Mouse (Mus musculus) embryonic facial prominence, embryonic 11.5 days (tissue): Measurements from ENCODE around the gene 4931423N10Rik. TPM values are rescaled to one million over a fixed set of nuclear protein-coding genes. Genes with fewer than 3 reads are reported as not detected.

Experiments
- ATAC-seq: fragments of 200-750 bp; cut with Nextera tagmentation; replicated peaks from 2 replicates; pipeline ENCODE4 v1.8.0; 2017; ENCODE audit warnings: low read depth; ENCODE audit not compliant: insufficient number of reproducible peaks, low FRiP score, low TSS enrichment
- DNase-seq: peaks from one replicate; pipeline ENCODE4 v3.0.0-alpha.2; 2015; ENCODE audit warnings: low spot score
- H3K27ac ChIP-seq: fragments of 300-500 bp; sonication (generic); replicated peaks from 2 replicates; pipeline ENCODE4 v1.5.1; 2014; ENCODE audit warnings: mild to moderate bottlenecking, low read depth, low read length, control low read depth
- H3K27me3 ChIP-seq: fragments of 300-500 bp; sonication (generic); 2 replicates; pipeline ENCODE4 v1.6.1; 2014; ENCODE audit warnings: mild to moderate bottlenecking, low read length, moderate library complexity, mixed read lengths; ENCODE audit not compliant: control insufficient read depth, insufficient read depth
- H3K36me3 ChIP-seq: fragments of 300-500 bp; sonication (generic); replicated peaks from 2 replicates; pipeline ENCODE4 v1.6.1; 2014; ENCODE audit warnings: low read depth, mild to moderate bottlenecking, low read length, moderate library complexity, mixed read lengths; ENCODE audit not compliant: control insufficient read depth, insufficient read depth
- H3K4me1 ChIP-seq: fragments of 300-500 bp; sonication (generic); 2 replicates; pipeline ENCODE4 v1.6.1; 2014; ENCODE audit warnings: low read length, mixed read lengths; ENCODE audit not compliant: control insufficient read depth, insufficient read depth
- H3K4me2 ChIP-seq: fragments of 300-500 bp; sonication (generic); 2 replicates; pipeline ENCODE4 v1.6.1; 2014; ENCODE audit warnings: low read depth, mild to moderate bottlenecking, control low read depth, low read length, moderate library complexity
- H3K4me3 ChIP-seq: fragments of 300-500 bp; sonication (generic); 2 replicates; pipeline ENCODE4 v1.5.1; 2014; ENCODE audit warnings: low read depth, low read length, control low read depth
- H3K9ac ChIP-seq: fragments of 300-500 bp; sonication (generic); replicated peaks from 2 replicates; pipeline ENCODE4 v1.6.1; 2014; ENCODE audit warnings: mild to moderate bottlenecking, control low read depth, low read length
- H3K9me3 ChIP-seq: fragments of 300-500 bp; sonication (generic); replicated peaks from 2 replicates; pipeline ENCODE4 v1.6.1; 2016; ENCODE audit warnings: mild to moderate bottlenecking, low read length, inconsistent platforms, mixed read lengths; ENCODE audit not compliant: control insufficient read depth
- WGBS: fragments of 180-500 bp; shearing (Covaris S2); extraction: QIAGEN DNeasy Blood & Tissue Kit; methylation state at CpG from one replicate; pipeline ENCODE4 v1.1.7; 2014; 5-methylcytosine and 5-hydroxymethylcytosine counted together
- polyA plus RNA-seq: library from polyadenylated mRNA; unstranded; fragments of >200 nt; fragmentation: Nextera tagmentation; extraction: Ambion mirVana; gene quantifications from 2 replicates; pipeline ENCODE4 v1.2.1, GENCODE M21; 2014

Gene 4931423N10Rik
- polyA plus RNA-seq, result not detected in 2 replicates

DNA sequence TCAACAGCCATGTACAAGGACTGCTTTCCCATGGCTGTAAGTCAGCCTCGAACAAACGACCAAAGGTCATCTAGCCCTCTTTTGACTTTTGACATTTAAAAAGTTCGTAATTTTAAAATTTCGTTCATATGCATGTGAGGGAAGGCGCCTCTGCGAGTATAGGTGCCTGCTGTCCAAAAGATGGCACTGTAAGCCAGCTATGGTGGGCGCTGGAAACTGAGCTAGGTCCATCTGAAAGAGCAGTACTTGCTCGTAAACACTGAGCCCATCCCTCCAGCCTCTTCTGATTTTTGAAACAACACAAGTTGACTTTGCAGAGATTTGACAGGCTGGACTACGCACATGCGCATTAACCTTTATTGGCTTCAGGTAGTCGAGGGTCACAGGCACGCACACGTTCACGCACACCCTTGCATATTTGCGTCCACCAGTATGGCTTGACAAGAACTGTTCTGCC lies at the start of gene 4931423N10Rik:
TSS of gene 4931423N10Rik (plus strand) at position 407 of the 457 bp plus-strand sequence.
- H3K4me1 ChIP-seq, result no peaks in the 10 kb centered on the region
- DNase-seq (no peak), ATAC-seq (no peak)
- H3K9me3 ChIP-seq, result no peaks in the 10 kb centered on the region
- 78% methylated on average over 15 of the region's 15 CpGs for WGBS
- no peaks in the 10 kb centered on the region for H3K27me3 ChIP-seq
- H3K4me3 ChIP-seq, result no peak within 1 kb of the TSS
- no peak within 1 kb of the TSS for H3K27ac ChIP-seq
- no peak within 1 kb of the TSS for H3K4me2 ChIP-seq
- H3K36me3 ChIP-seq, result no peaks in the 10 kb centered on the region
- no peak within 1 kb of the TSS for H3K9ac ChIP-seq

DNA sequence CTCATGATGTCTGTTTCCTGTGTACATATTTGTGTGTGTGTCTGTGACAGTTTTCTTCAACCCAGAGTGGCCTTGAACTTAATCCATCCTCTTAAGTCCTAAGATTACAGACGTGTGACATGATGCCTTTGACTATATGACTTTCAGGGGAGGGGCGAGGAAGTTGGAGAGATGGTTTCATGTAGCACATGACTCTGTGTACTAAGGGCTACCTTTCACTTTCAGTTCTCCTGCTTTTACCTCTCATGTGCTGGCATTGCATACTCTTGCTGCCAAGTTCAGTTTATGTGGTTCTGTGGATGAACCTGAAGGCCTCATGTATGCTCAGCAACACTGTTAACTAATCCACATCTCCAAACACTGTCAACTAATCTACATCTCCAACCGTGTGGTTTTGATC lies 35.0 kb upstream of the 4931423N10Rik start:
- DNase-seq (no peak), ATAC-seq (no peak)
- no peaks in the 10 kb centered on the region for H3K9me3 ChIP-seq
- H3K9ac ChIP-seq, result no peak overlapping the region
- H3K4me2 ChIP-seq, result no peak overlapping the region
- no peaks in the 10 kb centered on the region for H3K4me1 ChIP-seq
- H3K27ac ChIP-seq, result no peak overlapping the region
- 82% methylated on average over 3 of the region's 3 CpGs for WGBS
- no peak overlapping the region for H3K4me3 ChIP-seq
- peaks cover 3% of the 10 kb centered on the region for H3K36me3 ChIP-seq
- no peaks in the 10 kb centered on the region for H3K27me3 ChIP-seq

DNA sequence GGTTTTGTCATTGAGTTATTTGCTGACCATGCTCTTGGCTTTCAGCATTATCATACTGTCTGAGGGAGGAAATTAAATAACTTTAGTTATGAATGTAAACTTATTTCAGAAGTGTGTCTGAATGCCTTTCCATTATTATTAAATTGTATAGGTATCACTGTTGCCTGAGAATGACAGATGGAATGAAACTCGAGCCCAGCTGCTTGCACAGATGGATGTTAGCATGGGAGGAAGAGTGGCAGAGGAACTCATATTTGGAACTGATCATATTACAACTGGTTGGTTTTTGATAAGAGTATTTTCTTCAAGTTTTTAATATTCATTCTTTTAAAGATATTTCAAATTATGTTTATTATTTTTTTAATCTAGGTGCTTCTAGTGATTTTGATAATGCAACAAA lies 12.9 kb upstream of the 4931423N10Rik start:
- WGBS, result 85% methylated on average over 1 of the region's 1 CpGs
- ATAC-seq, result no peak

DNA sequence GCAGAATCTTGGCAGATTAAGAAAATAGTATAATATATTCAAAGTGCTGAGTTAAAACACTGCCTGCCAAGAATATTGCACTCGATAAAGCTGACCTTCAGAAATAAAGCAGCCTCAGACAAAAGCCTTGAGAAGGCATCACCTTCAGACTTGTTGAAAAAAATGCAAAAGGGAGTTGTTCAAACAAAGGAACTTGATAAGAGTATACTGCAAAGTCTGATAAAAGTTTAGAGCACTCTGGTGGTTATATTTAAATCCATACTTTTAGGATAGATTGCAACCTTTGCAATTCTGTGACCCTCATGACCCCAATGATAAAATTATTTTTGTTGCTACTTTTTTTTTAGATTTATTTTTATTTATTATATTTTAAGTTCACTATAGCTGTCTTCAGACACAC lies 6.2 kb upstream of the 4931423N10Rik start:
- no peaks in the 10 kb centered on the region for H3K4me1 ChIP-seq
- H3K27me3 ChIP-seq, result no peaks in the 10 kb centered on the region
- DNase-seq (no peak), ATAC-seq (no peak)
- H3K4me2 ChIP-seq, result no peak overlapping the region
- H3K4me3 ChIP-seq, result no peak overlapping the region
- H3K36me3 ChIP-seq, result no peaks in the 10 kb centered on the region; the same call in 1 of the 2 replicates
- no peak overlapping the region for H3K27ac ChIP-seq
- H3K9me3 ChIP-seq, result no peaks in the 10 kb centered on the region
- H3K9ac ChIP-seq, result no peak overlapping the region
- WGBS, result 92% methylated on average over 1 of the region's 1 CpGs

More for the DNA sequence above, 12.9 kb upstream of the 4931423N10Rik start:
- no peak overlapping the region for H3K9ac ChIP-seq
- no peak overlapping the region for H3K27ac ChIP-seq
- H3K27me3 ChIP-seq, result no peaks in the 10 kb centered on the region
- H3K4me1 ChIP-seq, result no peaks in the 10 kb centered on the region
- no peaks in the 10 kb centered on the region; the same call in 1 of the 2 replicates for H3K36me3 ChIP-seq
- no peak overlapping the region for H3K4me3 ChIP-seq
- no peaks in the 10 kb centered on the region for H3K9me3 ChIP-seq
- no peak for DNase-seq
- no peak overlapping the region for H3K4me2 ChIP-seq

DNA sequence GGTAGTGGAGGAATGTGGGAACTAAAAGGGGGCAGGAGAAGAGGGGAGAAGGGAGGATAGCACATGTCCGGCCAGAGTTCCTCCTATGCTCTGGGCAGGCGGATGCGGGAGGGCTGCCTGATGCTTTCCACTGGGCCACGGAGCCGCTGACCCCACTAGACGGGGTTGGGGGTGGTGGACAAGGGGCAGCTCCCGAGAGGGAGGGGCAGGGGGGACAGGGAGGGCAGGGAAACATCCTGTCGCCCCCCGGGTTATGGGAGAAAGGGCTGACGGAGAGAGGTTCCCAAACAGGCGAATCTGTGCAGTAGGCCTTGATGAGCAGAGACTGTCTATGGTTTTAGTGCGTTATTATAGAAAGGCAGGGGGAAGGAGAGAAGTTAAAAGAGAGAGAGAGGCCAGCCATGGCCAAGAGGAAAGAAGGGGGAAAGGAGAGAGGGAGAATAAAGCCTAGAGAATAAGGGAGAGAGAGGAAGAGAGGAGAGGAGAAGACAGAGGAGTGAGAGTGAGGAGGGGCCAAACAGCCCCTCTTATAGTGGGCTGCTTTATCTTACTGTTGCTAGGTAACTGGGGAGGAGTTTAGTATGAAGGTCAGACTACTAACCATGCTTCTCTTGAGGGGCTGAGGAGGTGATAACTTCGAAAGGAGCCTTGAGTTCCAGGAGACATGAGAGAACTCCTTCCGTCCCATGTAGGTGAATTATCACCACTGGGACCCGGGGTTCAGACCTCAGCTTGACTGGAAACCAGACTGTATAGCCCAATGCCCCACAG lies 4.2 kb upstream of the 4931423N10Rik start:
- H3K27me3 ChIP-seq, result no peaks in the 10 kb centered on the region
- no peaks in the 10 kb centered on the region for H3K9me3 ChIP-seq
- H3K4me1 ChIP-seq, result no peaks in the 10 kb centered on the region
- H3K4me2 ChIP-seq, result no peak overlapping the region
- no peak for ATAC-seq
- no peak overlapping the region for H3K9ac ChIP-seq
- DNase-seq, result no peak
- no peaks in the 10 kb centered on the region; the same call in 1 of the 2 replicates for H3K36me3 ChIP-seq
- no peak overlapping the region for H3K4me3 ChIP-seq
- no peak overlapping the region for H3K27ac ChIP-seq
- WGBS, result 59% methylated on average over 15 of the region's 15 CpGs

DNA sequence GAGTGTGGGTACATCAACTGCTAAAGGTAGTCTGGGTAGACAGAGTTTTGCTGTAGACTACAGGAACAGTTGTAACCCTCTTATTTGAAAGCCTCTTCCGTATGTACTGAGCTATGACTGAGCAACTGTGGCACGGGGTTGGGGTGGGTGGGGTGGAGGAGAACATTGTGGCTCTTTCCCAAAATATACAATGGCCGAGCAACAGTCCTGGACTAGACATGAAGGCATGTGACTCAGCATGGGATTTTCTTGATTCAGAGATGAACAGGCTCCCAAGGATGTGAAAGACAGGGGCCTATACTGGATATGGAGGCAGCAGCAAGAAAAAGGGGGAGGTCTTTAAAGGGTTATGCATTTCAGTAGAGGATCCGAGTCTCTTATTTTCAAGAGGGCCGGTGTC lies 6.4 kb downstream of the 4931423N10Rik start:
- 81% methylated on average over 5 of the region's 5 CpGs for WGBS
- no peaks in the 10 kb centered on the region for H3K27me3 ChIP-seq
- no peaks in the 10 kb centered on the region for H3K36me3 ChIP-seq
- H3K27ac ChIP-seq, result no peak overlapping the region
- no peak overlapping the region for H3K4me3 ChIP-seq
- no peak for DNase-seq
- H3K4me1 ChIP-seq, result no peaks in the 10 kb centered on the region
- ATAC-seq, result no peak
- H3K9me3 ChIP-seq, result no peaks in the 10 kb centered on the region
- H3K9ac ChIP-seq, result no peak overlapping the region
- no peak overlapping the region for H3K4me2 ChIP-seq

DNA sequence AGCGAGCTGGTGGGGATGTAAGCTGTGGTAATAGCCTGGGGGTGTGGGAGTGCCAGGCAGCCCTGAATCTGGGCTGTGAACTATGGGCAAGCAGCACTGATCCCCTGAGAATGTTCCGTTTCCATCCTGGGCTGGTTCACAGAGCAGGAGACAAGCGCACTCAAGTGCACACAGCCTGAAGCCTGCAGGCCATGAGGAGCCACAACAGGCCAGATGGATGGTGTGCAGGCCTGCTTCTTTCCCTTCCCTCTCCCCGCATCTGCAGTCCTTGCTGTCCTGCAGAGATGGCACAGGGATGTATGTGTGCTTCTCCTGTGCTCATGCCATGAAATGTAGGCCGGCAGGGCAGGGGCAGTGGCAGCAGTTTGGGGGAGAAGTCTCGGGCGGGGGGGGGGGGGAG lies 17.9 kb downstream of the 4931423N10Rik start:
- no peak for ATAC-seq

DNA sequence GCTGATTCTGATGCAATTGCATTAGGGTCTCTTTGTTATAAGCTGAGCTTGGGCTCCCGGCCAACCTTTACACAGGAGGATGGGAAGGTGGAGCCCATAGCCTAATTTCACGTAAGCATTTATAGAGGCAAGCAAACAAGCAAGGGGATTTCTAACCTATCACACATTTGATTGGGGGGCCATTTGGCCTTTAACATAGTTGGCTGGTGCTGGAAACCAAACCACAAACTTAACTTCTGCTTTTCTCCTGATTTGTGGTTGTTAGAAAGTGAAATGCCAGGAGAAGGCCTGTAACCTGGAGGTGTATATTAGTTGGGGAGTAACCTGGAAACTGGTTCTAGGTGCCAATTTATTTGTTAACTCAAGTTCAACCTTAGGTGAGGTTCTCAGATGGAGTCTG lies 21.2 kb downstream of the 4931423N10Rik start:
- H3K9ac ChIP-seq, result no peak overlapping the region
- no peak overlapping the region for H3K27ac ChIP-seq
- ATAC-seq, result no peak
- 86% methylated on average over 2 of the region's 2 CpGs for WGBS
- H3K9me3 ChIP-seq, result no peaks in the 10 kb centered on the region
- H3K36me3 ChIP-seq, result no peaks in the 10 kb centered on the region
- H3K27me3 ChIP-seq, result no peaks in the 10 kb centered on the region
- no peak overlapping the region for H3K4me3 ChIP-seq
- no peak overlapping the region for H3K4me2 ChIP-seq
- H3K4me1 ChIP-seq, result no peaks in the 10 kb centered on the region
- DNase-seq, result no peak

More for the DNA sequence above, 17.9 kb downstream of the 4931423N10Rik start:
- Histone ChIP-seq H3K36me3 (no peaks in the 10 kb centered on the region), H3K9me3 (no peaks in the 10 kb centered on the region), H3K4me2 (no peak overlapping the region), H3K27ac (no peak overlapping the region), H3K4me1 (no peaks in the 10 kb centered on the region), H3K4me3 (no peak overlapping the region), H3K9ac (no peak overlapping the region), H3K27me3 (no peaks in the 10 kb centered on the region)
- no peak for DNase-seq
- WGBS, result 57% methylated on average over 7 of the region's 7 CpGs
